Mouse (Mus musculus) gastrocnemius, postnatal 36 days (tissue): ENCODE data around the gene Wwox. TPM values are rescaled to one million over a fixed set of nuclear protein-coding genes. Genes with fewer than 3 reads are reported as not detected.
A peak's percentile ranks its signal among the peaks of the same experiment; 100 is the strongest.

Experiments used
- DNase-seq, 2 experiments: peaks; one replicate each; pipeline ENCODE4 v3.0.0; 2022
- intact Hi-C: fragments of 180-260 bp; cut with DNase I; formaldehyde crosslinking; loops from one replicate; pipeline ENCODE4 v1.15.1; 2025
- total RNA-seq, 2 experiments: library from RNA; stranded (reverse); gene quantifications; 2 replicates each; pipeline ENCODE4 v1.2.3; 2021

Gene Wwox
- total RNA-seq, 2 experiments from 2014 or later: 7.4 to 7.5 TPM

DNA sequence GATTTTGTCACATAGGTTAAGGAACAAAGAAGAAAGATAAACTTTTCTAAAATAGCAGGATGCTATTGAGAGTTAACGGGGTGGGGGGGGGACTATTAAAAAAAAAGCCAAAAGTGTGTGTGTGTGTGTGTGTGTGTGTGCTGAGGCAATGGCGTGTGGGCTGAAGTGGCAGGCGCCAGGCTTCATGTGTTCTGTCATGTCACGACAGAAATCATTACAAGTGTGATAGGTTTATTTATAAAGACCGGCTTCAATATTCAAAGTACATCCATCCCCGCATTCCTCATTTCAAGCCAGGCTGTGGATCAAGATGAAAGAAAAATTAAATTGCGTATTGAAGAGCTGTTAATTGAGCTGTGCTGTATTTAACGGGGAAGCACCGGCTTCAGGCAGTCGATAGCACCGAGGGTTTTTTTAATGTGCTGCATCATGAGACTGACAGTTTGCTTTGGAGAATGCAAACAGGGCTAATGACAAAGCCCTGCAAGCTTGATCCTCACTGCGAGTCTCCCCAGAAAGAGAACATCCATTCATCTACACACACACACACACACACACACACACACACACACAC, 88.3 kb downstream of the Wwox start:
- intact Hi-C loops: no loop called here

DNA sequence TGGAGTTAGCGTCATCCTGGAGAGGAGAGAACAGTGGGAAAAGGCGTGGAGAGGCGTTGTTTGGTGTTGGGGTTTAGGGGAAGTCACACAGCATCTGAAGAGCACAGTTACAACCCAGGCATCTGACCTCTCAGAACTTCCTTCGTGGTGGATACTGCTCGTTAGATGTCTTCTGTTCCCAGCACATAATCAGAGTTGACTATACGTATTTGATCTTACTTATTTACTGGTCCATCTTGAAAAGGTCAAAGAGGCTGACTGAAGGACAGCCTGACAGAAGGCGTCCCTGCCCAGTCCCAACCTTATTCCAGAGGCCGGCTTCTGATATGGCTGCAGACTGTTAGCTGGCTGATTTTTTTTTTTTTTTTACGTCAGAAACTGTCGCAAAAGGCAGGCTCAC, 90.1 kb downstream of the Wwox start:
- no peak for DNase-seq
- intact Hi-C loops: no loop called here

More for the DNA sequence above, 88.3 kb downstream of the Wwox start:
- DNase-seq: no peak

DNA sequence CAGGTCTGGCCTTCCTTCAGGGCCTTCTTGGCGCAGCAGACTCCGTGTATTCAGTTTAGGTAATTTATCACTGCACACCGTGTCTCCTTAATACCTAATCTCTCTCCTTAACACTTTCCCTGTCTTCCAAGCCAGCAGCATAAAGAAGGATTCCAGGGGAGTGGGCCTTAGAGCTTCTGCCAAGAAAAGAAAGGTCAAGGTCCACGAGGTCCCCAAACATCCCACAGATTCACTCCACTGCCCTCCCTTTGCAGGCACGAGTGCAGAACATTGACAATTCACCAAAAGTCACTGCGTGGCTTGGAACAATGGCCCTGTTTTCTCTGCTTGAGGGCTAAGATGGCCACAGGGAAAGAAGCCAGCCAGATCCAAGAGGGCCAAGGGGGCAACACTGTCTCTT, 96.7 kb downstream of the Wwox start:
- no peak for DNase-seq
- intact Hi-C loops: no loop called here

DNA sequence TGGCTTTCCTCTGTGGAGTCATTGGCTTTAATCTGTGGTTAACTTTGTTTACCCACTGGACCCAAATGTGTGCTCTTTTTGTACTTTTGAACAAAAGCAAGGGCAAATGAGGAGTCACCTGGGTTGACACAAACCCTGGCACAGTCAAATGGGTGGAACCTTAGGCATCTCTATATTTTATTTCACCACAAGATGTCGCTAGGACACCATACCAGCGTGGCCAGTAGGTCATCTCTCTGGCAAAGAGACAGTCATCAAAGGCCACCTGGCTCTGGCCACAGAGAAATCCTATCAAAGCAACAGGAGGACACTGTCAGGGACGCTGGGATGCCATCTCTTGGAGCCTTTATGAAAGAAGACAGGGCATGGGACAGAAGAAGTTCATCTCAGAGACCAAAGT, 101.7 kb downstream of the Wwox start:
- DNase-seq: peak; percentile 24
- intact Hi-C loops: loop anchor here (5.0 to 10.0 kb wide), 5 partner anchors 89 to 1896 kb away; no protein-coding TSS in a partner anchor

DNA sequence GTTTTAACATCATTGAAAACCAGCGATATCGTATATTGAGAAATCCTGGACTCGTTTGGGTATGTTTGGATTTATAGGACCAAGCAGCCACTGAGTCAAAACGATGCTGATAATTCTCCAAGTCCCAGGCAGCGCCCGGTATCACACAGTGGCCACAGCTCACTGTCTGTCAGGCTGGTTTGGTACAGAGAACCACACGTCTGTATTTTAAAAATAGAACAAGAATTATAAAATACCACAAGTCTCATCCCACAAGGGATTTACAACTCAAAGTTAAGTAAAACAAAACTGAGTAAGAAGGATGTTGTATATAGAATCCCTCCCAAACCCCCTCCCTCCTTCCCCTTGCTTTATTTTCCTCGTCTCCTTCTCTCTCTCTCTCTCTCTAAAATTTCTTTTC, 108.9 kb downstream of the Wwox start:
- intact Hi-C loops: loop anchor here (10.0 kb wide), 1 partner anchor 426 kb away; no protein-coding TSS in a partner anchor
- no peak for DNase-seq

DNA sequence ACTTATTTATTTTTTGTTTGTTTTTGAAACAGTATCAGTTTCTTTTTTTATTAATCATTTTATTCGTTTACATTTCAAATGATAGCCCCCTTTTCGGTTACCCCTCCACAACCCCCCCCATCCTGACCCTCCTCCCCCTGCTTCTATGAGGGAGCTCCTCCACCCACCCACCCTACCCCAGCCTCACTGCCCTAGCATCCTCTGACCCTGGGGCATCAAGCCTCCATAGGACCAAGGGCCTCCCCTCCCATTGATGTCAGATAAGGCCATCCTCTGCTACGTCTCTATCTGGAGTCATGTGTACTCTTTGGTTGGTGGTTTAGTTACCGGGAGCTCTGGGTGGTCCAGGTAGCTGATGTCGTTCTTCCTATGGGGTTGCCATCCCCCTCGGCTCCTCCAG, 109.4 kb downstream of the Wwox start:
- intact Hi-C loops: loop anchor here (10.0 kb wide), 1 partner anchor 426 kb away; no protein-coding TSS in a partner anchor
- DNase-seq: no peak

DNA sequence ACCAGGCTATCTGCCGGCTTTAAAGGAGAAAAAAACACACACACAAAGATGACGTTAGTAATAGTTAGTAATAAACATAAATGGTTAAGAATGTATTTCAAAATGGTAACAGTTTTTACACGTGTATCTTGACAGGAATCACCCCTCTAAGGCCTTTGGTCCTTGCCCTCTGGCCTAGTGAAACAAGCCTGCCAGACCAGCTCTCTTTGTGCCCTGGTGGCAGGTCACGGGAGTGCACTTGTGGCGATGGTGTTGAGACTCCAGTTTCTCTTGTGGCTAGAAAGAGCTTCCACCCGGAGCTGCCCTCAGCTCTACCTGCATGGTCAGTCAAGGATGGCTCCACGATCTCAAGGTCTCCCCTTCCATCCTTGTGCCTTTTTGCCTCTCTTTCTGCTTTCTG, 110.6 kb downstream of the Wwox start:
- intact Hi-C loops: no loop called here
- no peak for DNase-seq

DNA sequence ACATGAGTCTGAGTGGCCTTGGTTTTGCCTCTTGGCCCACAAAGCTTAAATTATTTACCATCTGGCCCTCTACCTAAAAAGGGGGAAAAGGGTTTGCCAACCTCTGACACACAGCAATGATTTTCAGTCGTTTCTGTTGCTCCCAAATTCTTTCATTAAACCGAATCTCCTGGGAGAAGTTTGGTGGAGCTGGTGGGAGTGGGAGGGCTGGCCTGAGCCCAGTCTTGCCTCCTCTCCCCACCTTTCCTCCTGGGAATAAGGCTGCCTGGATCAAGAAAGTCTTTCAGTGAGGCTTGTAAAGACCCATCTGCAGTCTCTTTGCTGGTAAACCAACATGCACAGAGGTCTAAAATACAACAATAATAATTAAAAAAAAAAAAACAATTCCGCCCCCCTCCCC, 113.2 kb downstream of the Wwox start:
- DNase-seq: peak in 1 of 2 experiments; percentile 13
- intact Hi-C loops: no loop called here

DNA sequence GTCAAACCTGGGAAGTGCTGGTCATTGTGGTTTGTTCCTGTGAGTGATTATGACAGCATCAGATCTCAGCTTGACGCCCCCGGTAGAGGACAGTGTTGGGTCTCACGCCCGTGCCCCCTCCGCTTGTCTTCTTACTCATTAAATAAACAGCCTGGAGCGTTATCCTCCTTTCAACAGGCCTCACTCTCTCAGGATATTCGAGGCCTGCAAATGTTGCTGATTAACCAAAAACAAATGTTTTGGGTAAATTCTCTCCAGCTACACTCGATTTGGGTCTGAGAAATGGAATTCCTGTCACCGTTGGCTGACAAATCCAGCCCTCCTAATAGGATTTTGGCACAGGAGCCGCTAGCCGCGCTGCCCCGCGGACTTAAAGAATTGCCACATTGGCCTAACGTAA, 115.5 kb downstream of the Wwox start:
- intact Hi-C loops: no loop called here
- no peak for DNase-seq

DNA sequence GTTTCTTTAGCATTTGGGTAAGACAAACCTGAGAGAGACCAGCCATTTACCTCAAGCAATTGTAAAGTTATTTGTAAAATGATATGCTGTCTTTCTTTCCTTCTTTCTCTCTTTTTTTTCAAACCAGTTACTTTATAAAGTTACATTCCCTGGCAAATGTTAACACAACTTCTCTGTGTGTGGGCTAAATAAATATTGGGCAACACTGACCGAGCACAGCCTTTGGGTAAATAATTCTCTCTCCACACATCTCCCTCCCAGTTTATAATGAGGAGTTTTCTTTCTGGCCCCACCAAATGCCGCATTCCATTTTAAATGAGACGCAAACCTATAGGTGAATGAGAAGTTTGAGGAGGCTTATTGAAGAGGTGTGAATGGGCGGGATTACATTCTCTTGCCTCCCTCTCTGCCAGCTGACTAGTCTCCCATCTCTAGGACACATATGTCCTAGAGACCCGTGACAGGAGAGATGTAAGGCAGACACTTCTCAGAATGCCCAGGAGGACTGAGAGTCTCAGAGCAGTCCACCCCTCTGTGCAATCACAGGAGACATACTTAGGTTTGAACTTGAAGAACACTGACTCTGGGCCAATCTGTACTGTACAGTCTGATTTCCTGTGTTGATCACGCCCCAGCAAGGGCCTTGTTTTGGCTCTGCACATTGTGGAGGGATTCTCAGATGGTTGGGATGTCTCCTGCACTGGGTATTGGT, 116.2 kb downstream of the Wwox start:
- no peak for DNase-seq
- intact Hi-C loops: no loop called here

DNA sequence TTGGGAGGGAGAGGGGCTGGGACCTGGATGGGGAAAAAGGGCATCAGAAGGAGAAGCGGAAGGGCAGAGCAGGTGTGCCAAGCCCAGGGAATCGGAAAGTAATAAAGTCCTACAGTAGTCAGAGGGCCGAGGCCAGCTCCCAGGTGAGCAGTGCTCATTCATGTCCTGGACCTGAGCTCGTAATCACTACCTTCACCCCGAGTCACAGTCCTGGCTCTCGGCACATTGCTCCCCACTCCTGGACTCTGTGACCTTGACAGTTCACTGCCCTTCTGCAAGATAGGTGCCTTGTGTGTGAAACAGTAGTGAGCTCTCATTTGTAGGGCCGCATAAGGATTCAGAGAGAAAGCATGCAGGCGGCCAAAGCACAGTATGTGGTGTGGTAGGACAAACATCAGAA, 121.7 kb downstream of the Wwox start:
- intact Hi-C loops: no loop called here
- DNase-seq: no peak

DNA sequence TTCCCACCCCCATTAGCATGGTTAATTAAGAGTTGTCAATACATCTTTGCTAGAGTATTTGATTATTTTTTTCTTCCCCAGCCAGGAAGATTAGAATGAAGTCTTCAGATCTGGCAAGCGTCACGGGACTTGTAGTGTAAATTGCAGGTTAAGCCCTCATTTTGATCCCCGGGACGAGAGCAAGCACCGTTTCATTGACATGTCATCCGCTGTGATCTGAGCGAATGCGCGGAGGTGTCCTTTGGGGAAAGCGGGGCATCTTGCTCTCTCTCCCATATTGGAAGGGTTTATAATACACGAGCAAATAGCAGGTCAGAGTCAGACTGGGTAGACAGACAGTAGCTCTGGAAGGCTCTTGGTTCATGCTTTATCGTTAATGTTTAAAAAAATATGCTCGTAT, 123.0 kb downstream of the Wwox start:
- no peak for DNase-seq
- intact Hi-C loops: no loop called here

DNA sequence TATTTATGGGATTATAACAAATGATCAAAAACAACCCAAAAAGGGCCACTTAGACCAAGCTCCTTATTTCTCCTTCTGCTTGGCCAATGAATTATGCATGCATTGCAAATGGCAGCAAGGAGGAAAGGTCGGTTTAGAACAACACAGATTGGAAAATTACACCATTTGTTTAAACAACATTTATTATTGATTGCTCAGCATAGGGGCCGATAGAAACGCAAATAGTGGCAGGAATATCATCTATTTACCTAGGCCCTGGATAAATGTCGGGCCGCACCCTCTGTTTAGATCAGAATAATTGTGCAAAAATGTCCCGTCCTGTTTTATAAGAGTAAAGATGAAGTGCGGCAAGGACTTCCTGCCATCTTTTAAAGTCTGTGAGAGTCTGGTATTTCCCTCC, 123.9 kb downstream of the Wwox start:
- no peak for DNase-seq
- intact Hi-C loops: no loop called here

DNA sequence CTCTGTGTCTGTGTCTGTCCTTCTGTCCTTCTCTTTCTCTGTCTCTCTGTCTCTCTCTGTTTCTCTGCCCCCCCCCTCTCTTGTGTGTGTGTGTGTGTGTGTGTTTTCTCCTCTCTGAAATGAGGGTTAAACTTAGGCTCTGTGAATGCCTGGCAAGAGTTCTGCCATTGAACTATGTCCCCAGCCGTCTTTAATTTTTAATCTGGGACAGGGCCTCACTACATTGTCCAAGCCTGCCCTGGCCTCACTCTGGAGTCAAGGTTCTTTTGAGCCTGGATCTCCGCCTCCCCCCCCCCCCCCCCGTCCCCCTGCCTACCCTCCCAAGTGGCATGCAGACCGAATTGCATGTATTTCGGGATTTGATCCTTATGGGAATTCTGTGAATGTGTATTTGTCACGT, 124.6 kb downstream of the Wwox start:
- no peak for DNase-seq
- intact Hi-C loops: no loop called here

DNA sequence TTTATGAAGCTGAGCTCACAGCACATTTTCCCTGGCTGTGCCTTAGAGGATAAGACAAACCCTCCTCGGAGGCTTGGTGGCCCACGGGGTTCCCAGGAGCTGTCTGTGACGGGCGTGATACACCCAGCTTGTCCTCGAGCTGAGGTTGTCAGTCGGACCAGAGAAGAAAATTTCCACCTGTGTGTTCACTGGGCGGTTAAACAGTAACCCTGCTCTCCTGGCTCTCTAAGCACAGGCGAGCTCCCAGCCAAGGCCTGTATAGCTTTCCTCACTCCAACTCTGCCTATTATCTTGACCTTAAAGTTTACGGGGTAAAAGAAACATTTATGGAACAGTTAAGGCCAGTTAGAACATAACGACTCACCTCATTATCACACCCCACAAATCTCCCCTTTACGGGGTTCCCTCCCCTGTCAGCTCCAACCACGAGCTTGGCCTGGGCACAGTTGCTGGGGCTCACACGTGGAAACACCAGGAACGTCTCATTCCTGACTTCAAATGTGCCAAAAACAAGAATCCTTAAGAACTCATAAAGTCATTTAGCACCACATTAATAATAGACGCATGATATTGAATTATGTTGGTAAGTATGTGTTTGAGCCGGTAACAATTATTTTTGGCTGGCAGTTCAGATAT, 129.2 kb downstream of the Wwox start:
- no peak for DNase-seq
- intact Hi-C loops: no loop called here

DNA sequence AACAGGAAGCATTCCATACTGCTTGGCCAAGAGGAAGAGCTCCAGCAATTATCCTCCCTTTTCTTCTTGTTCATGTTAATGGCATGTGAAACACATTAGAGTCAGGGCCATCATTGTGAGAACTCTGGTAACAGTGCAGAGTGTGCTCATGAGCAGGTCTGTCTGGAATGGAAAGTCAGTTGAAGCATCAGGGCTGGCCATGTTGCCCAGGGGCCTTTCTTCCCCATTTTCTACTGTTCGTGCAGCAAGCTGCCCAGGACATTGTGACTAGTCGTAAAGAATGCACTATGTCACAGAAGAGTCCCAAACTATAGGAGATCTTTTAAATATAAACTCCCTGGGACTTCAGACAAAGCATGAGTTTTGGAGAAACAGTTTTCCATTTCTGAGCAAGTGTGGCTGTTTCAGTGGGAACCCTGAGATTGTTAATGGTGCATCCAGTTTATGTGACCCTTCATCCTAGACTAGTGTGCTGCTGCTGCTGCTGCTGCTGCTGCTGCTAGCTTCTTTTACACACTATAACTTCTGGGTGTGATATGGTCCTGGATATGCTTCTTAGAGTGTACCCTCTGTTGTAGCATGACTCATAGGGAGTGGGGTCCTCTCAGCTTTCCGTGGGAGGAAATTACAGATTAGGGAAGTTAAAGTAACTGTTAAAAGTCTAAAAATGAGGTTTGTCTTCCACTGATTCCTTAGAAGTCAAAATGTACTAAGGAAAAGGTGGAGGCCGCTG, 133.7 kb downstream of the Wwox start:
- no peak for DNase-seq
- intact Hi-C loops: no loop called here

DNA sequence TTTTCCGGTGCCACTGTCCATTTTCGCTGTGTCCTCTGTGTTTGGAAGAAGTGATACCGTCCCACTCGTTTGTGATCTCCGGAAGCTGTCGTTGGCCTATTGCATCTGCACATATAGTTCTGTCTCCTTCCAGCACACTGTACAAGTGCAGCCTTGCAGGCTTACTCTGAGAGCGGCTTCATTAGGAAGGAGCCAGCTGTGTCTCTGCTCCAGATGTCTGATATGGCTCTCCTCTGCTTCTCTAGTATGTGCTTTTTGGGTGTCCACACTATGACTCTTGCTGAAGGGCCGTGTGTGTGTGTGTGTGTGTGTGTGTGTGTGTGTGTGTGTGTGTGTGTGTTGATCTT, 134.3 kb downstream of the Wwox start:
- intact Hi-C loops: no loop called here
- DNase-seq: no peak

DNA sequence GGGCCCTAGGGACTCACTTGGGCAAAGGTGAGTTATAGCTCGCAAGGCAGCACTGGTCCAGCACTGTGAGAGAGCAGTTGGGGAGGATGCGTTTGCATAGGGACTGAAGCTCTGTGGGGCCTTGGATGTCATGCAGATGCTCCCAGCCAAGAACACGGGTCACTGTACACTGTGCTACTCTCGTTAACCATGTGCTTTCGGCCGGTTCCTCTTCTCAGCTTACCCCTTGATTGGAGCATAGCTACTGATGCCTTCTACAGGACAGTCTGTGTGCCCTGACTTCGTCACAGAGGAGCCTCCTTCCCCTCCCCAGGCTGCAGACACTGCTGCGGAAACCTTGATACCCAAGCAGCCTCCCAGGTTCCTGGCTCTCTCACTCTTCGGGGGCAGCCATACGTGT, 139.8 kb downstream of the Wwox start:
- intact Hi-C loops: no loop called here
- no peak for DNase-seq

DNA sequence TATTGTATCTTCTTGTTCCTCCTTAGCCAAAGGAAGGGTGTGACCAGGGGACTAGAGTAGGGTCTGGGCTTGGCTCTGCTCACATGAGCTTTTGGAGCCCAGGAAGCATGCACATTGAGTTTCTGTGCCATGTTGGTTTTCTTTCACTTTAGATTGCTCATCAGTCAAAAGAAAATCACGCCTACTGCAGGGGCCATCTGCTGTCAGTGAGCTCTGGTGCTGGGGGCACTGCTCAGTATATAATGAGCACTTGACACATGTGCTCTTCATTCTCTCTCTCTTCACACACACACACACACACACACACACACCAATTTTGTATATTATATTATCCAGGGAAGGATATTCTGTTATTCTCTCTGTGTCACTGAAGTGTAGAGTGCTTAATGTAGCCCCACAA, 141.2 kb downstream of the Wwox start:
- intact Hi-C loops: no loop called here

DNA sequence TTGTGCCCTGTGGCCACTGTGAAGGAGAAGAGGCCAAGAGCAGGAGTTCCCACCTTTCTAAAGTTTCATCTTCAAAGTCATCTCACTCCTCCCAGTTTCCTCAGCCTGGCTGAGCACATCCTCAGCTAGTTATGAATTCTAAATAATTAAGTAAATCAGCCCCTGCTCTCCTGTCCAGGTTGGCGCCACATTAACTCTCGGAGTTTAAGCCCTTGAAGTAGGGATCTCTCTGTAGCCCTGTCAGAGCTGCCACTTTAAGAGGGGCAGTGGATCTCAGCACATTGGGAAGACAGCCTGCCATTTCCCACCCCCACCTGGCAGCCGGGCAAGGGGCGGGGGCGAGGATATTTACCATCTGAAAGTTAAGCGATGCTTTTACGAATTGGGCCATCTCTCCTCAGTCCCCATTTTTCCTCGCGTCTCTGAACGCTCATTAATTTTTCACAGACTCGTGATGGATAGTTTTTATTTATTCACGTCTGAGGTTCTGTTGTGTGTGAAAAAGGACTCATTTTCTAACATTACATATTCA, 150.9 kb downstream of the Wwox start:
- DNase-seq: no peak
- intact Hi-C loops: no loop called here

More for the DNA sequence above, 141.2 kb downstream of the Wwox start:
- DNase-seq: no peak
